Mouse (Mus musculus) spleen, postnatal 36 days (tissue): ENCODE measurements around the gene Eif2b4.

ENCODE experiments used
- DNase-seq, 2 experiments: peaks; one replicate each; pipeline ENCODE4 v3.0.0; 2022; ENCODE audit warnings: low spot score in 2 of 2, mixed read lengths in 1 of 2

Gene Eif2b4

DNA sequence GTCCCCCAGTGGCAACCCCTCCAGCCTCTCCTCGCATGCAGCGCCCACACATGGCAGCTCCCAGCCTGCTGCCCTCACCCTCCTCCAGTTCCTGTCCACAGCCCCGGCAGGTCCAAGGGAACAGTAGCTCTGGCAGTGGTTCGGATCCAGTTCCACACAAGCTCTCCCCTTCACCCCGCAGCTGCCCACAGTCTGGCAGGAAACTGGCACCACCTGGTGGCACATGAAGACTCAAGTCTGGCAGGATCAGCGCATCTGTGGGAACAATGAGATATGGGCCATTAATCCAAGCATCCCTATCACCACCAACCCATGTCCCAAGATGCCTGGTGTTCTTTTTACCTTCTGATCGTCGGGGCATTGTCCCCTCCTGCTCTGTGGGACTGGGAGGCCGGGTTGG lies 6.7 kb upstream of the Eif2b4 start:
- no peak for DNase-seq

GRCm38 (mm10) chr5:31199321-31199892 lies 6.2 kb upstream of the Eif2b4 start:
- no peak for DNase-seq

GRCm38 (mm10) chr5:31198616-31199320 lies 5.5 kb upstream of the Eif2b4 start:
- DNase-seq: no peak

- no peak for DNase-seq
Observed at GRCm38 (mm10) chr5:31198170-31198569, 4.9 kb upstream of the Eif2b4 start.

DNA sequence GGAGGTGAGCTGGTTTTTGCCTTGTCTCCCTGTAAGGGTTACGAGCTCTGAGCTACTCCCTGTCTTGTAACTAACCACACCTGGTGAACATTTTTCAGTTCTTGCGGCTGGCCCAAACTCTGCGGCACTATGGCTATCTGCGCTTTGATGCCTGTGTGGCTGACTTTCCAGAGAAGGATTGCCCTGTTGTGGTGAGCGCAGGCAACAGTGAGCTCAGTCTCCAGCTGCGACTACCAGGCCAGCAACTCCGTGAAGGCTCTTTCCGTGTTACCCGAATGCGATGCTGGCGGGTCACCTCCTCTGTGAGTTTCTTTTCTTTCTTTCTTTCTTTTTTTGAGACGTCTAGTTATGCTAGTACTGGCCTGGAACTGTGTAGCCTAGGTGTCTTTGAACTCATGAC lies 3.8 kb upstream of the Eif2b4 start:
- no peak for DNase-seq

- DNase-seq: no peak
Observed at GRCm38 (mm10) chr5:31196207-31196606, 3.0 kb upstream of the Eif2b4 start.

- DNase-seq: no peak
Observed at GRCm38 (mm10) chr5:31195671-31196070, 2.4 kb upstream of the Eif2b4 start.

DNA sequence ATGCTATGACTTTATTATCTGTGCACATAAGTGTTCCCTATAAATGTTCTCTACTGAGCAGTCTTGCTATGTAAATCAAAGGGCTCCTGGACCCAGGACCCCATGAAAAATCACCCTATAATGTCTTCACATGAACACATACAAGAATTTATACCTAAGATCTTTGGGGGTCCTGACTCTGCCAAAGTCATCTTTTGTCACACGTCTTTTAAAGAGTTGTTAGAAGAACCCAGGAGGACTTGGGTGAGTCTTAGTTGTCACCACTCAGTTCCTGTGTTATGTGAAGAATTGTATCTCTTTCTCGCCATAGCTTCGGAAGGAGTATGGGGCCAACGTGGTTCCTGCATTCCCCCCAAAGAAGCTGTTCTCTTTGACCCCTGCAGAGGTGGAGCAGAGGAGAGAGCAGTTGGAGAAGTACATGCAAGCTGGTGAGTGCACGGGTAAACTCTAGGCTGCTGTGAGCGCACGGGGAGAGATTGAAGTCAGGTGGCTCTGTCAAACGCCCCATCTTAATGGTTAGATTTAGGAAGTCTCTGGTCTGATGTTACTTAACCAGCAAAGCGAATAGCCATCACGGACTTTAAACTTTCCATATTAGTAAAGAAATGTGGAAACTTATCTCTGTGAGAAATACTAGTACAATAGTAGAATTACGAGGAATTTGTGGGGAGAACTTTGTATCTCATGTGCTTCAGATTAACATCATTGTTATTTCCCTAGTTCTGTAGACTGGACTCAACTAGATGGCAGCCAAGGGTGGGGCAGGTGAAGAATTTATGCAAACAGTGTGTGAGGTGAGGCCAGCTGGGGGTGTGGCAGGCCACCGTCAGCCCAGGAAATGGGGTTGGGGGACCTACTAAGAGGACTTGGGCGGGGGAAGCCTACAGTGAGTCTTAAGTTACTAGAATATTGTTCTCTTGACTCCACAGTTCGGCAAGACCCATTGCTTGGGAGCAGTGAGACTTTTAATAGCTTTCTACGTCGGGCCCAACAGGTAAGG lies 1.6 kb upstream of the Eif2b4 start:
- no peak for DNase-seq

DNA sequence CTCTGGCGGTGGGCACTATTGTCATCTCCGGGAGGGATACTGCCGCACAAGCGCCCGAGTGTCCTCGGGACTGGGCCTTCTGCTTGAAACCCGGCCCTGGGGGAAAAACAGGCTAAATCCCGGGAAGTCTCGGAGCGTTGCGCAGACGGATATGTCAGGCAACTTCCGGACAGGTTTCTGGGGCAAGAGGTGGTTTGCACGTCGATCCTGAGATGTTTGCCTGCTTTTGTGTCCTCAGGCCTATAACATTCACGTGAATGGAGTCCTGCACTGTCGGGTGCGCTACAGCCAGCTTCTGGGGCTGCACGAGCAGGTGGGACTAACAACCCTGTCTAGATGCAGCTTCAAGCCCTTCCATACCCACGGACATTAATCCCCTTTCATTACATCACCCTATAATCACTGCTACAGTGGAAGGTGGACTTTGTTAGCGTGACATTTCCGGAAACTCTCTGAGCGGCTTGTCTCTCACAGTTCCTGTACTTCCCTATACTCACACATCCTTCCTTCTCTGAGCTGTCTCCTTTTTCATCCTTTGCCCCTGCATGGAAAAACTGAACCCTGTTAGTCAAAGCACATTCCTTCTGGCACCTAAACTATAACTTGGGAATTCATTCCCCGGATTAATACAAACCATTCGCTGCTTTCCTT lies 526 bp upstream of the Eif2b4 start:
- DNase-seq: no peak

DNA sequence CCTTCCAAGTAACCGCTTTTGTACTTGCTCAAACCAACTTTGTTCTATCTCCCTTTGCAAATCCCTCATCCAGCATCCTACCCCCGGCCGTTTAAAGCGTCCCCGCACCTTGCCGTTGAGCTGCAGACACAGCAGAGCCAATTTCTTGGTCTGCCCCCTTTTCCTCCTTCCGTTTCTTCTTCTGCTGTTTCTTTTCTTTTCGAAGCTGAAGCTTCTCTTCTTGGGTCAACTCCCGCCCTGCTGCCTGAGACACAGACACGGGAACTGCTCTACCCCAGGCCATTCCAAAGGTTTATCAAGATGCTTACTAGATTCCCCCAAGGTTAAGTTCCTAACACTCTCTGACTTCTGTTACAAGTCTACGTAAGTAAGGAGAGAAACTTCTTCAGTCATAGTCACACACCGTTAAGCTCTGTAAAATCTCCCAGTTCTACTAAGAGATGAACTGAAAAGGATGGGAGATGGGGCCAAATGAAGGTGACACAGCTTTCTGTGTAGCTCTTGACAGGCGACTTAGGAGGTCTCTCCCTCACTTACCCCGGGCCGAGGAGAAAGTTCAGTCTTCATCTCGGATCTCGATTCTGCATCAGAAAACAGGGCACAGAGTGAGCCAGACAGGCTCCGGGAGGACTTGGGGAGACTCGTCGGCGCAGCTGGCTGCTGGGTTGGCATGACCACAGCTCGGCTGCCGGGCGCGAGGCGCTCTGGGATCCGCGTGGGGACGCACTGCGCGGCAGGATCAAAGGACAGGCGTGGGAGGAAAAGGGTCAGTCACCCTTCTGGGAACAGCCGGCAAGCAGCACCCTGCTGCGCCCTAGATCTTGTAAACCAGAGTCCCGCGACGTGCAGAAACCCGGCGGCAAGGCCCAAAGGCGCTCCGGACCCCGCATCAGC lies 938 bp downstream of the Eif2b4 start:
- no peak for DNase-seq

- no peak for DNase-seq
Observed at GRCm38 (mm10) chr5:31190201-31190600, 3.0 kb downstream of the Eif2b4 start.

DNA sequence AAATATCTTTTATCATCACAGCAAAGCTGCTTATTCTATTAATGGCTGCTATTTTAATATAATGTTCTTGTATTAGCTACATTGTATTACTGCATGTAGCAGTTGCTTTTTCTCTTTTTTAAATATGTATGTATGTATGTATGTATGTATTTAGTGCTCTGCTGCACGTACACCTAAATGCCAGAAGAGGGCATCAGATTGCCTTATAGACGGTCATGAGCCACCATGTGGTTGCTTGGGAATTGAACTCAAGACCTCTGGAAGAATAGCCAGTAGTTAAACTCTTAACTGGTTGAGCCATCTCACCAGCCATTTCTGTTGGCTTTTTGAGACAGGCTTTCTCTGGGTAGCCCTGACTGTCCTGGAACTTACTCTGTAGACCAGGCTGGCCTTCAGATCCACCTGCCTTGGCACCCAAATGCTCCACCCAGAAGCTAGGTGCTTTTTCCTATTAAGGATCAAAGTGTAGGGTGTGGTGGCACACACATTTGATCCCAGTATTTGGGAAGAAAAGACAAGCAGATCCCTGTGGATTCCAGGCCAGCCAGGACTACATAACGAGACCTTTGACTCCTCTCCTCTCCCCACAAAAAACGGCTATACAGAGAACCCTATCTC lies 4.9 kb downstream of the Eif2b4 start:
- no peak for DNase-seq

GRCm38 (mm10) chr5:31183678-31184077 lies 9.6 kb downstream of the Eif2b4 start:
- no peak for DNase-seq

GRCm38 (mm10) chr5:31181183-31181770 lies 12.0 kb downstream of the Eif2b4 start:
- no peak for DNase-seq

DNA sequence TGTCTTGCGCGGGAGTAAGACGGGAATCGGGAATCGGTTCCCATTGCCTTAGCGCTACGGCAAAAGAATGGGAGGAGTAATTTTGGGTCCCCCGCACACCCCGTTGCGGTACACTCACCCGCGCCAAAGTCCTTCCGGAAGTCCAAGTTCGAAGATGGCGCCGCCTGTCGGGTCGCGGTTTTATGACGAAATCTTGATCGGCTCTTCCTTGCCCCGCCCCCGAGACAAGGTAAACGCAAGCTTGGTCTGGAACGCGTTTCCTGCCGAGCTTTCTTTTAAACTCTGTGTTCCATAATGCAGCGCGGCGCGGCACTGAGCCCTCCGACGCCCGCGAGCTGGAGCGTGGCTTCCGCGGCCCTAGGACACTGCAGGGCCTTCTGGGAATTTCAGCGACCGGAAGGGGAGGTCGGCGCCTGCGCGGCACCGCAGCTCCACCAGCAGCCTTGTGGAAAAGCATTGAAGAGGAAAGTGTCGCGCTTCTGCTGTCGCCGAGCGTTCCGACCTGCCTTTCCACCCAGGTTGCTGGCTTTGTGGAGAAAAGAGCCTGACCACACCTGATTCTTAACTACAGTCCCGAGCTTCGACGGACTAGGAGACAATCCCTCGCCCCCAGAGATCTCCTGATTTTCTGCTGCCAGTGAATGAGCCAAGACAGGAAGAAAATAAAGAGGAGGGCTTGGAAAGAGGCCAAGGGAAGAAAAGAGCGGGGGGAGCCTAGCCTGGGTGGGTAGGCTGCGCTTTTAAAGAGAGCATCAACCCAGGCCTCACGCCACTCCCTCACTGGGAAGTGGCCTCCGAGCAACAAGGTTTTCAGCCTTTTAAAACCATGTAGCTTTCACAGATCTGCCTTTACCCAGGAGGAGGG lies 13.2 kb downstream of the Eif2b4 start, which contains the start of the genes Gm29609 and Gtf3c2:
Gm29609 (minus strand) TSS at position 146 of the 865 bp plus-strand sequence.
Gtf3c2 (minus strand) TSS at position 379 of the 865 bp plus-strand sequence.
- DNase-seq: peak; percentile 93 to 95

DNA sequence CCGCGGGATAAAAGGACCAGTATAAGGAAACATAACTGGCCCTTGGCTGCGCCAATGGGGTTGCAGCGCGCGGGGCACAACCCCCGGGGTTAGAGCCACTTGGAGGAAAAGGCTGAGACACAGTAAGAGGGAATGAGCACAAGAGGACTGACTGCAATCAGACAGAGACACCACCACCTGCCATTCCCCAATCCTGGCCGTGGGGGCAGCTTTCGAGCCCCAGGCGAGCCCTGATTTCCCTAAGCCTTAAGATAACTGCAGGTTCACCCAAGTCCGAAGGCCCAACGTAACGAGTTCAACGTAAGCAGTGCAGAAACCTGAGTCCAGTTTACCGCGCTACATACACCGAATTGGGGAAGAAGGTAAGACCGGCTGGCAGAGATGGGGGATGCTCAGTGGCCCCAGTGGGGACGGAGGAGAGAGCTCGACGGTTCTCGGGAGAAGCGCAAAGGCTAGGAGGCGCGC lies 13.9 kb downstream of the Eif2b4 start:
- DNase-seq: no peak

GRCm38 (mm10) chr5:31168630-31169029 lies 24.6 kb downstream of the Eif2b4 start:
- DNase-seq: no peak

GRCm38 (mm10) chr5:31164878-31165277 lies 28.4 kb downstream of the Eif2b4 start:
- DNase-seq: no peak

DNA sequence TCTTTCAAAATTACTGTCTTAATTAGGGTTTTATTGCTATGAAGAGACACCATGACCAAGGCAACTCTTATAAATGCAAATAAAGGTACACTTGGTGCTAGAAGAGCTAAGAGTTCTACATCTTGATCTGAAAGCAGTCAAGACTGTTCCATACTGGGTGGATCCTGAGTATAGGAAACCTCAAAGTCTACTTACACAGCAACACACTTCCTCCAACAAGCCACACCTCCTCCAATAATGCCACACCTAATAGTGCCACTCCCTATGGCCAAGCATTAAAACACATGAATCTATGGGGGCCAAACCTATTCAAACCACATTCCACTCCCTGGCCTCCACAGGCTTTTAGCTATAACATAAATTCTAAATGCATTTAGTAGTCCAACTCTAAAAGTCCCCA lies 30.8 kb downstream of the Eif2b4 start:
- DNase-seq: no peak
